Mouse (Mus musculus): ENCODE measurements around the gene Alyref. TPM values are rescaled to one million over a fixed set of nuclear protein-coding genes. Genes with fewer than 3 reads are reported as not detected.

The Alyref gene
- polyA plus RNA-seq, 1 experiment from 2014 or later: 87.2 TPM

GRCm38 (mm10) chr11:120627468-120628300 is 29.5 kb upstream of the Alyref start:
- 0 out of 2 replicates have a peak overlapping the region, but pooled peaks have one; percentile 1 for H3K9ac ChIP-seq (ENCODE audit: low read depth, low read length)
- H3K4me2 ChIP-seq (ENCODE audit: low read depth, low read length): peak overlapping the region; percentile 42
- peak overlapping the region; percentile 31; the same call in 1 of the 2 replicates for H3K27ac ChIP-seq (ENCODE audit: low read length)
- H3K27me3 ChIP-seq (ENCODE audit: control insufficient read depth, insufficient read depth, low read depth, low read length): no peaks in the 10 kb centered on the region
- no peaks in the 10 kb centered on the region for H3K9me3 ChIP-seq (replicated peaks; ENCODE audit: control insufficient read depth, low read length)
- no peak for ATAC-seq (ENCODE audit: low read depth)
- peaks cover 13% of the 10 kb centered on the region for H3K36me3 ChIP-seq (ENCODE audit: control insufficient read depth, insufficient read depth)
- peaks cover 78% of the 10 kb centered on the region for H3K4me1 ChIP-seq (ENCODE audit: control insufficient read depth, low read depth, low read length)
- WGBS (ENCODE audit: insufficient replicate concordance): 40% methylated on average over 22 of the region's 22 CpGs
- peak overlapping the region; percentile 19; the same call in 1 of the 2 replicates for H3K4me3 ChIP-seq (ENCODE audit: low read depth, low read length)

GRCm38 (mm10) chr11:120626785-120627467 is 28.8 kb upstream of the Alyref start:
- no peaks in the 10 kb centered on the region for H3K9me3 ChIP-seq (replicated peaks; ENCODE audit: control insufficient read depth, low read length)
- H3K4me3 ChIP-seq (ENCODE audit: low read depth, low read length): no peak overlapping the region
- 80% methylated on average over 11 of the region's 11 CpGs for WGBS (ENCODE audit: insufficient replicate concordance)
- peaks cover 18% of the 10 kb centered on the region for H3K36me3 ChIP-seq (ENCODE audit: control insufficient read depth, insufficient read depth)
- H3K27me3 ChIP-seq (ENCODE audit: control insufficient read depth, insufficient read depth, low read depth, low read length): no peaks in the 10 kb centered on the region
- H3K4me1 ChIP-seq (ENCODE audit: control insufficient read depth, low read depth, low read length): peaks cover 73% of the 10 kb centered on the region
- no peak overlapping the region for H3K4me2 ChIP-seq (ENCODE audit: low read depth, low read length)
- H3K27ac ChIP-seq (ENCODE audit: low read length): no peak overlapping the region
- ATAC-seq (ENCODE audit: low read depth): no peak
- H3K9ac ChIP-seq (ENCODE audit: low read depth, low read length): no peak overlapping the region

GRCm38 (mm10) chr11:120625152-120625775 is 27.1 kb upstream of the Alyref start, which contains the start of gene Sirt7:
TSS of gene Sirt7 (minus strand) at chr11:120625240.
- WGBS (ENCODE audit: insufficient replicate concordance): 9% methylated on average over 5 of the region's 5 CpGs
- peaks cover 32% of the 10 kb centered on the region for H3K36me3 ChIP-seq (ENCODE audit: control insufficient read depth, insufficient read depth)
- peak within 1 kb of the TSS; percentile 79 for H3K4me2 ChIP-seq (ENCODE audit: low read depth, low read length)
- ATAC-seq (ENCODE audit: low read depth): no peak
- H3K27ac ChIP-seq (ENCODE audit: low read length): peak within 1 kb of the TSS; percentile 92
- no peaks in the 10 kb centered on the region for H3K9me3 ChIP-seq (replicated peaks; ENCODE audit: control insufficient read depth, low read length)
- H3K27me3 ChIP-seq (ENCODE audit: control insufficient read depth, insufficient read depth, low read depth, low read length): no peaks in the 10 kb centered on the region
- peaks cover 57% of the 10 kb centered on the region for H3K4me1 ChIP-seq (ENCODE audit: control insufficient read depth, low read depth, low read length)
- peak within 1 kb of the TSS; percentile 91 for H3K9ac ChIP-seq (ENCODE audit: low read depth, low read length)
- H3K4me3 ChIP-seq (ENCODE audit: low read depth, low read length): peak within 1 kb of the TSS; percentile 90

- Histone ChIP-seq H3K4me1 (ENCODE audit: control insufficient read depth, low read depth, low read length) (peaks cover 52% of the 10 kb centered on the region), H3K4me2 (ENCODE audit: low read depth, low read length) (peak overlapping the region; percentile 79), H3K9ac (ENCODE audit: low read depth, low read length) (peak overlapping the region; percentile 91), H3K4me3 (ENCODE audit: low read depth, low read length) (peak overlapping the region; percentile 90), H3K36me3 (ENCODE audit: control insufficient read depth, insufficient read depth) (peaks cover 37% of the 10 kb centered on the region), H3K27ac (ENCODE audit: low read length) (peak overlapping the region; percentile 92), H3K27me3 (ENCODE audit: control insufficient read depth, insufficient read depth, low read depth, low read length) (no peaks in the 10 kb centered on the region), H3K9me3 (replicated peaks; ENCODE audit: control insufficient read depth, low read length) (no peaks in the 10 kb centered on the region)
- WGBS (ENCODE audit: insufficient replicate concordance): under 1% methylated on average over 51 of the region's 53 CpGs
- ATAC-seq (ENCODE audit: low read depth): peak; percentile 62
Measured at GRCm38 (mm10) chr11:120624680-120625111, 26.5 kb upstream of the Alyref start.

GRCm38 (mm10) chr11:120623961-120624679 is 26.0 kb upstream of the Alyref start:
- H3K9ac ChIP-seq (ENCODE audit: low read depth, low read length): peak overlapping the region; percentile 91
- ATAC-seq (ENCODE audit: low read depth): peak; percentile 80
- H3K9me3 ChIP-seq (replicated peaks; ENCODE audit: control insufficient read depth, low read length): no peaks in the 10 kb centered on the region
- WGBS (ENCODE audit: insufficient replicate concordance): 10% methylated on average over 29 of the region's 30 CpGs
- peak overlapping the region; percentile 92 for H3K27ac ChIP-seq (ENCODE audit: low read length)
- peak overlapping the region; percentile 90 for H3K4me3 ChIP-seq (ENCODE audit: low read depth, low read length)
- H3K4me2 ChIP-seq (ENCODE audit: low read depth, low read length): peak overlapping the region; percentile 79
- H3K36me3 ChIP-seq (ENCODE audit: control insufficient read depth, insufficient read depth): peaks cover 42% of the 10 kb centered on the region
- peaks cover 46% of the 10 kb centered on the region for H3K4me1 ChIP-seq (ENCODE audit: control insufficient read depth, low read depth, low read length)
- H3K27me3 ChIP-seq (ENCODE audit: control insufficient read depth, insufficient read depth, low read depth, low read length): no peaks in the 10 kb centered on the region

- peaks cover 48% of the 10 kb centered on the region for H3K4me1 ChIP-seq (ENCODE audit: control insufficient read depth, low read depth, low read length)
- no peak overlapping the region for H3K27ac ChIP-seq (ENCODE audit: low read length)
- peaks cover 49% of the 10 kb centered on the region for H3K36me3 ChIP-seq (ENCODE audit: control insufficient read depth, insufficient read depth)
- H3K4me3 ChIP-seq (ENCODE audit: low read depth, low read length): no peak overlapping the region
- H3K27me3 ChIP-seq (ENCODE audit: control insufficient read depth, insufficient read depth, low read depth, low read length): no peaks in the 10 kb centered on the region
- no peak overlapping the region for H3K9ac ChIP-seq (ENCODE audit: low read depth, low read length)
- no peak overlapping the region for H3K4me2 ChIP-seq (ENCODE audit: low read depth, low read length)
- WGBS (ENCODE audit: insufficient replicate concordance): 87% methylated on average over 6 of the region's 6 CpGs
- no peak for ATAC-seq (ENCODE audit: low read depth)
- H3K9me3 ChIP-seq (replicated peaks; ENCODE audit: control insufficient read depth, low read length): no peaks in the 10 kb centered on the region
Measured at GRCm38 (mm10) chr11:120622805-120623204, 24.6 kb upstream of the Alyref start.

GRCm38 (mm10) chr11:120620195-120620594 is 22.0 kb upstream of the Alyref start:
- WGBS (ENCODE audit: insufficient replicate concordance): 88% methylated on average over 14 of the region's 14 CpGs
- no peak overlapping the region for H3K27ac ChIP-seq (ENCODE audit: low read length)
- no peak overlapping the region for H3K4me2 ChIP-seq (ENCODE audit: low read depth, low read length)
- H3K4me3 ChIP-seq (ENCODE audit: low read depth, low read length): no peak overlapping the region
- H3K36me3 ChIP-seq (ENCODE audit: control insufficient read depth, insufficient read depth): peaks cover 47% of the 10 kb centered on the region
- H3K9ac ChIP-seq (ENCODE audit: low read depth, low read length): no peak overlapping the region
- H3K27me3 ChIP-seq (ENCODE audit: control insufficient read depth, insufficient read depth, low read depth, low read length): no peaks in the 10 kb centered on the region
- H3K4me1 ChIP-seq (ENCODE audit: control insufficient read depth, low read depth, low read length): peaks cover 44% of the 10 kb centered on the region
- no peak for ATAC-seq (ENCODE audit: low read depth)
- H3K9me3 ChIP-seq (replicated peaks; ENCODE audit: control insufficient read depth, low read length): no peaks in the 10 kb centered on the region

Data from liver, embryonic 16.5 days (tissue).